Comparison of ENCODE assay signal across 7 mouse cellular contexts in the genomic region with DNA sequence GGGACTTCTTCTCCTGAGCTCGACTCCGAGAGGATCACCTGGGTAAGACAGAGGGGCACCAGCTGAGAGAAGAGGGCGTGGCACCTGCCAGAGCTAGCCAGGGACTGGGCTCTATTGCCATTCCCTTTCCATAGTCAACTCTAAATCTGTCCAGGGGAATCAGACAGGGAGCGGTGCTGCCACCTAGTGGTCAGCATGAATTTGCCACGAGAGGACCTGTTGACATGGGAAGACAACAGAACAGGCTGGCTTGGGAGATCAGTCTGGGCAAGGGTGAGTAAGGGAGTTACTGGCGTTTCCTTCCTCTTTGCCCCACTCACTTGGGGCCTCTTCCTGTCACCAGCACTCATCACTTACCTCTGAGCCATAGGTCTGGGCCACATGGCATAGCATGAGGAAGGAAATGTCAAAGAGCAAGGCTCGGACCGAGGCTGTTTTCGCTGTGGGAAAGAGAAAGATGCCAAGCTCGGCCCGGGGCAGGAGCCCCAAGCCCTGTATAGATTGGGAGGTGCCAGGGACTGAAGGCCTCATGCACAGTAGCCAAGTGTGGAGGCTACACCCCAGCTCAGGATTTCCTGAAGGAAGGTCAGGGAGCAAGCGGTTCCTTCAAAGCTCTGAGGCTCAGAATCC. TPM values are rescaled to one million over a fixed set of nuclear protein-coding genes. Genes with fewer than 3 reads are reported as not detected.
A peak's percentile ranks its signal among the peaks of the same experiment; 100 is the strongest.
DNase-seq lines count a peak whose midpoint lies in the region; ATAC-seq and TF ChIP-seq lines count a peak whose summit lies in the region.

No protein-coding gene starts in this region.

- H3K9ac ChIP-seq in hindbrain, embryonic 14.5 days: no peak overlapping the region

- no peaks in the 10 kb centered on the region for H3K9me3 ChIP-seq in hindbrain, embryonic 14.5 days (ENCODE audit: control insufficient read depth, low read length)

- H3K36me3 ChIP-seq in hindbrain, embryonic 14.5 days (replicated peaks; ENCODE audit: control insufficient read depth, insufficient read depth): peaks cover 94% of the 10 kb centered on the region
- H3K36me3 ChIP-seq in small intestine, adult 2 months (ENCODE audit: control insufficient read depth, insufficient read depth, low read length): peaks cover 37% of the 10 kb centered on the region

- no peak overlapping the region for H3K4me3 ChIP-seq in hindbrain, embryonic 14.5 days (replicated peaks; ENCODE audit: low read length)
- no peak overlapping the region for H3K4me3 ChIP-seq in small intestine, adult 2 months (ENCODE audit: low read depth, low read length)

- H3K27ac ChIP-seq in hindbrain, embryonic 14.5 days: no peak overlapping the region
- H3K27ac ChIP-seq in small intestine, adult 2 months (ENCODE audit: insufficient read depth, low read depth, low read length): no peak overlapping the region

- no peaks in the 10 kb centered on the region for H3K27me3 ChIP-seq in hindbrain, embryonic 14.5 days (ENCODE audit: control insufficient read depth, insufficient read depth, low read length)
- H3K27me3 ChIP-seq in small intestine, adult 2 months (ENCODE audit: control insufficient read depth, insufficient read depth, low read length): no peaks in the 10 kb centered on the region

- TF ChIP-seq POLR2A in small intestine, adult 2 months (IDR thresholded peaks at IDR 0.05; ENCODE audit: low read depth, low read length): no peak; the same call in 1 of the 2 replicates

- no peak for ATAC-seq in hindbrain, embryonic 14.5 days (ENCODE audit: low FRiP score)
- peak; percentile 89 for ATAC-seq in megakaryocyte, adult 5-6 weeks (ENCODE audit: poor library complexity, severe bottlenecking)

- TF ChIP-seq CTCF in small intestine, adult 2 months (IDR thresholded peaks at IDR 0.05; ENCODE audit: extremely low read depth, insufficient read length, insufficient replicate concordance, low read depth, low read length): peak; percentile 96

- no peaks in the 10 kb centered on the region for H3K4me1 ChIP-seq in hindbrain, embryonic 14.5 days (replicated peaks; ENCODE audit: control insufficient read depth, insufficient read depth, low read length)
- H3K4me1 ChIP-seq in small intestine, adult 2 months (ENCODE audit: control insufficient read depth, insufficient read depth, insufficient read length, low read length): peaks cover 22% of the 10 kb centered on the region

- H3K4me2 ChIP-seq in hindbrain, embryonic 14.5 days (replicated peaks): no peak overlapping the region

- WGBS in hindbrain, embryonic 14.5 days: 57% methylated on average over 12 of the region's 12 CpGs
- 37% methylated on average over 12 of the region's 12 CpGs for WGBS in small intestine, adult 2 months

- peak; percentile 93 for DNase-seq in ZHBTc4 (ENCODE audit: low read depth, low spot score)
- DNase-seq in cerebellum, postnatal 10 days: peak; percentile 90 to 94
- DNase-seq in frontal cortex, postnatal 25 days (ENCODE audit: low spot score in 2 of 2): peak; percentile 69 to 70
- DNase-seq in hindbrain, embryonic 14.5 days (ENCODE audit: low spot score): peak; percentile 88
- peak; percentile 77 to 85 for DNase-seq in left cerebral cortex, adult 18-20 months (ENCODE audit: low spot score in 2 of 2)

RNA-seq across cellular contexts. Expression of a gene that starts 9.5 kb away (rescaled TPM):
- not detected in 2 replicates for polyA plus RNA-seq in hindbrain, embryonic 14.5 days (2014; fragmentation: Nextera tagmentation; extraction: Ambion mirVana)
- not detected for total RNA-seq in left cerebral cortex, adult 18-20 months (2021)
- total RNA-seq in megakaryocyte, adult 5-6 weeks (2015): not detected in 2 replicates
- total RNA-seq in megakaryocyte, adult 5-6 weeks (2017): not detected in 2 replicates
- 0.10 TPM in 1 of 2 replicates, not detected in the other for polyA plus RNA-seq in small intestine, adult 2 months (2012; rRNA removed)

RNA-seq across cellular contexts. Expression of a gene that starts 18.7 kb away (rescaled TPM):
- polyA plus RNA-seq in hindbrain, embryonic 14.5 days (2014; fragmentation: Nextera tagmentation; extraction: Ambion mirVana): 58.4 and 62.7 TPM in 2 replicates
- 100 to 1,000 TPM; 108 to 127 TPM for total RNA-seq in left cerebral cortex, adult 18-20 months (2021)
- total RNA-seq in megakaryocyte, adult 5-6 weeks (2015): 17.9 and 21.5 TPM in 2 replicates
- 22.6 and 31.3 TPM in 2 replicates for total RNA-seq in megakaryocyte, adult 5-6 weeks (2017)
- 23.8 and 49.5 TPM in 2 replicates for polyA plus RNA-seq in small intestine, adult 2 months (2012; rRNA removed)

RNA-seq across cellular contexts. Expression of a gene that starts 28.2 kb away (rescaled TPM):
- polyA plus RNA-seq in hindbrain, embryonic 14.5 days (2014; fragmentation: Nextera tagmentation; extraction: Ambion mirVana): 130 and 141 TPM in 2 replicates
- 100 to 1,000 TPM; 135 to 138 TPM for total RNA-seq in left cerebral cortex, adult 18-20 months (2021)
- 21.7 and 22.6 TPM in 2 replicates for total RNA-seq in megakaryocyte, adult 5-6 weeks (2015)
- total RNA-seq in megakaryocyte, adult 5-6 weeks (2017): 34.6 and 43.1 TPM in 2 replicates
- polyA plus RNA-seq in small intestine, adult 2 months (2012; rRNA removed): 86.4 and 139 TPM in 2 replicates

RNA-seq across cellular contexts. Expression of a gene that starts 29.9 kb away (rescaled TPM):
- 165 and 181 TPM in 2 replicates for polyA plus RNA-seq in hindbrain, embryonic 14.5 days (2014; fragmentation: Nextera tagmentation; extraction: Ambion mirVana)
- total RNA-seq in left cerebral cortex, adult 18-20 months (2021): 100 to 1,000 TPM; 708 to 832 TPM
- 10.0 and 11.6 TPM in 2 replicates for total RNA-seq in megakaryocyte, adult 5-6 weeks (2015)
- total RNA-seq in megakaryocyte, adult 5-6 weeks (2017): 8.0 and 9.0 TPM in 2 replicates
- 46.5 and 128 TPM in 2 replicates for polyA plus RNA-seq in small intestine, adult 2 months (2012; rRNA removed)

RNA-seq across cellular contexts. Expression of a gene that starts 46.4 kb away (rescaled TPM):
- polyA plus RNA-seq in hindbrain, embryonic 14.5 days (2014; fragmentation: Nextera tagmentation; extraction: Ambion mirVana): not detected in 2 replicates
- total RNA-seq in left cerebral cortex, adult 18-20 months (2021): under 1 TPM in 1 of 2 experiments, not detected in 1; 0.14 TPM
- total RNA-seq in megakaryocyte, adult 5-6 weeks (2015): 0.25 TPM in 1 of 2 replicates, not detected in the other
- not detected in 2 replicates for total RNA-seq in megakaryocyte, adult 5-6 weeks (2017)
- polyA plus RNA-seq in small intestine, adult 2 months (2012; rRNA removed): 0.25 and 0.41 TPM in 2 replicates
